Mouse (Mus musculus): Measurements from ENCODE around the gene Tm7sf3. TPM values are rescaled to one million over a fixed set of nuclear protein-coding genes. Genes with fewer than 3 reads are reported as not detected.
A peak's percentile ranks its signal among the peaks of the same experiment; 100 is the strongest.

The Tm7sf3 gene
- 10 to 100 TPM; 25.0 to 29.1 TPM for total RNA-seq (2021)
- long read RNA-seq, experiment 1, transcript Tm7sf3-201 (12 exons, 3,241 nt), result major isoform, 73 of 87 reads
- long read RNA-seq, experiment 1, partial matches to known transcripts, result 3 of 87 reads
- long read RNA-seq, experiment 1, other reads (novel, unspliced or antisense), result 11 of 87 reads
- long read RNA-seq, experiment 2, transcript Tm7sf3-201 (12 exons, 3,241 nt), result major isoform, 55 of 74 reads
- long read RNA-seq, experiment 2, partial matches to known transcripts, result 10 of 74 reads
- long read RNA-seq, experiment 2, other reads (novel, unspliced or antisense), result 9 of 74 reads

GRCm38 (mm10) chr6:146642276-146643183, at the start of gene Tm7sf3, which contains the start of gene Med21:
Tm7sf3 (minus strand) TSS chr6:146642824.
Med21 (plus strand) TSS chr6:146642547.
- DNase-seq (ENCODE audit: low spot score in 2 of 2), result peak; percentile 98 to 99

GRCm38 (mm10) chr6:146688861-146689260, 46.2 kb upstream of the Tm7sf3 start:
- no peak for DNase-seq (ENCODE audit: low spot score in 2 of 2)

- no peak for DNase-seq (ENCODE audit: low spot score in 2 of 2)
Observed at GRCm38 (mm10) chr6:146688010-146688409, 45.4 kb upstream of the Tm7sf3 start.

GRCm38 (mm10) chr6:146686463-146687196, 44.0 kb upstream of the Tm7sf3 start:
- no peak for DNase-seq (ENCODE audit: low spot score in 2 of 2)

GRCm38 (mm10) chr6:146685781-146686308, 43.2 kb upstream of the Tm7sf3 start:
- DNase-seq (ENCODE audit: low spot score in 2 of 2), result peak; percentile 23 to 26

GRCm38 (mm10) chr6:146683881-146684280, 41.3 kb upstream of the Tm7sf3 start:
- DNase-seq (ENCODE audit: low spot score in 2 of 2), result no peak

GRCm38 (mm10) chr6:146678136-146679070, 35.8 kb upstream of the Tm7sf3 start:
- no peak for DNase-seq (ENCODE audit: low spot score in 2 of 2)

- DNase-seq (ENCODE audit: low spot score in 2 of 2), result no peak
Observed at GRCm38 (mm10) chr6:146676904-146677303, 34.3 kb upstream of the Tm7sf3 start.

- DNase-seq (ENCODE audit: low spot score in 2 of 2), result no peak
Observed at GRCm38 (mm10) chr6:146674881-146675536, 32.4 kb upstream of the Tm7sf3 start.

GRCm38 (mm10) chr6:146674420-146674819, 31.8 kb upstream of the Tm7sf3 start:
- no peak for DNase-seq (ENCODE audit: low spot score in 2 of 2)

GRCm38 (mm10) chr6:146673696-146674095, 31.1 kb upstream of the Tm7sf3 start:
- DNase-seq (ENCODE audit: low spot score in 2 of 2), result no peak

- no peak for DNase-seq (ENCODE audit: low spot score in 2 of 2)
Observed at GRCm38 (mm10) chr6:146672106-146672505, 29.5 kb upstream of the Tm7sf3 start.

- DNase-seq (ENCODE audit: low spot score in 2 of 2), result no peak
Observed at GRCm38 (mm10) chr6:146670956-146671855, 28.6 kb upstream of the Tm7sf3 start.

- DNase-seq (ENCODE audit: low spot score in 2 of 2), result no peak
Observed at GRCm38 (mm10) chr6:146668606-146669005, 26.0 kb upstream of the Tm7sf3 start.

- DNase-seq (ENCODE audit: low spot score in 2 of 2), result no peak
Observed at GRCm38 (mm10) chr6:146666811-146667210, 24.2 kb upstream of the Tm7sf3 start.

- DNase-seq (ENCODE audit: low spot score in 2 of 2), result no peak
Observed at GRCm38 (mm10) chr6:146665408-146665807, 22.8 kb upstream of the Tm7sf3 start.

- DNase-seq (ENCODE audit: low spot score in 2 of 2), result no peak
Observed at GRCm38 (mm10) chr6:146664917-146665316, 22.3 kb upstream of the Tm7sf3 start.

- no peak for DNase-seq (ENCODE audit: low spot score in 2 of 2)
Observed at GRCm38 (mm10) chr6:146664116-146664515, 21.5 kb upstream of the Tm7sf3 start.

Measured in gastrocnemius, postnatal 4 days (tissue).